Mouse (Mus musculus) ES-Bruce4 (cell line): ENCODE data around the gene Tcte2. TPM values are rescaled to one million over a fixed set of nuclear protein-coding genes. Genes with fewer than 3 reads are reported as not detected.

ENCODE experiments used
- H3K27ac ChIP-seq: 2 replicates; pipeline ENCODE4 v1.5.1; 2012; ENCODE audit warnings: low read length, inconsistent platforms; ENCODE audit not compliant: insufficient read depth
- H3K27me3 ChIP-seq: 2 replicates; pipeline ENCODE4 v1.6.1; 2012; ENCODE audit warnings: mild to moderate bottlenecking, low read length, inconsistent platforms; ENCODE audit not compliant: control insufficient read depth, poor library complexity, insufficient read depth, severe bottlenecking
- H3K36me3 ChIP-seq: 2 replicates; pipeline ENCODE4 v1.6.1; 2012; ENCODE audit warnings: inconsistent platforms, mild to moderate bottlenecking, low read length, moderate library complexity; ENCODE audit not compliant: control insufficient read depth, poor library complexity, insufficient read depth, severe bottlenecking
- H3K4me1 ChIP-seq: one replicate; pipeline ENCODE4 v1.8.1; 2011; ENCODE audit warnings: low read length; ENCODE audit not compliant: control insufficient read depth, insufficient read depth
- H3K4me3 ChIP-seq: 2 replicates; pipeline ENCODE4 v1.5.1; 2011; ENCODE audit warnings: low read depth, mild to moderate bottlenecking, low read length
- H3K9ac ChIP-seq: 2 replicates; pipeline ENCODE4 v1.6.1; 2012; ENCODE audit warnings: low read depth, mild to moderate bottlenecking, inconsistent platforms; ENCODE audit not compliant: poor library complexity, severe bottlenecking
- H3K9me3 ChIP-seq: replicated peaks from 2 replicates; pipeline ENCODE4 v1.6.1; 2012; ENCODE audit warnings: mild to moderate bottlenecking, low read length, inconsistent platforms; ENCODE audit not compliant: control insufficient read depth, poor library complexity, insufficient read depth, severe bottlenecking
- CTCF ChIP-seq: IDR thresholded peaks from one replicate; pipeline ENCODE4 v1.8.1; 2011; ENCODE audit warnings: low read depth, low read length
- EP300 ChIP-seq: IDR thresholded peaks from 2 replicates; pipeline ENCODE4 v1.6.1; 2011; ENCODE audit warnings: low read depth, low read length; ENCODE audit not compliant: insufficient read depth
- POLR2A ChIP-seq: IDR thresholded peaks from one replicate; pipeline ENCODE4 v1.8.1; 2011; ENCODE audit warnings: low read length; ENCODE audit not compliant: insufficient read depth
- polyA plus RNA-seq: library from polyadenylated mRNA; stranded (reverse); fragments of >200 nt; gene quantifications from 2 replicates; pipeline ENCODE4 v1.2.4, GENCODE M21; 2011; ENCODE audit warnings: low read depth; ENCODE audit not compliant: missing spikeins, insufficient read depth, insufficient read length

The Tcte2 gene
- polyA plus RNA-seq, 1 experiment = 8.2 TPM

DNA sequence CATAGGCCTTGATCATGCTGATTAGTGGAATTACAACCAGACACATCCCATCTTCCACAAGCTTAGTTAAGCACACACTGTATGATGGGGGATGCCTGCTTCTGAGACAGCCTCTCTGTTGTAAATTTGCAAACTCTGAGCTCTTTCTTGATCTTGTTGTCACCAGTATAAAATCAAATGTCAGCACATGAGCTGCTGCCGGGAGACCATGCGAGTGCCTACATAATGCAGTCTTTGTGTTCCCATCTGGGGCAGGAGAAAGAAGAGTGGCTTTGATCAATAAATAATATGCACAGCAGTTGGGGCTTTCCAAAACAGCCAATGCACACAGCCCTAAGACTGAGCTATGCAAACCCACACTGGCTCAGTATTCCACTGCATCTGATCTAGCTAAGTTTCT, 39.2 kb downstream of the Tcte2 start:
- Histone ChIP-seq H3K9me3 (no peaks in the 10 kb centered on the region), H3K4me3 (no peak overlapping the region), H3K36me3 (no peaks in the 10 kb centered on the region), H3K27me3 (no peaks in the 10 kb centered on the region), H3K27ac (no peak overlapping the region), H3K4me1 (no peaks in the 10 kb centered on the region), H3K9ac (no peak overlapping the region)
- TF ChIP-seq CTCF (no peak), POLR2A (no peak), EP300 (no peak)

DNA sequence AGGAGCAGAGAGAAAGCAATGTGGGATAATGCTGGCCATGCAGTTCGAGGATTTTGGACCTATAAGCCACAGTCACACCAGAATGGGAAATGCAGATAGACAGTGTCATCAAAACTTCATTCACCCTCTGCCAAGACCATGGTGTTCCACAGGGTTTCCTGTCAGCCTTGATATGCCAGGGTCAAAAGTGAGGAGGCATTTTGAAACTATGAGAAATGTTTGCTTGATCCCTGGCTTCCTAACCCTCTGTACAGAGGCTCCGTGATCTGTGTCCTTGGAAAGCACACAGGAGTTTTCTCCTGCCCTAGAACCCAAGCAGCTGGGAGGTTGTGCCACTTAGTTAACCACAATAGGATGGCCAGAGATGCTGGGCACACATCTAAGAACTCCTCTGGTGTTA, 40.3 kb downstream of the Tcte2 start:
- no peaks in the 10 kb centered on the region for H3K27me3 ChIP-seq
- no peaks in the 10 kb centered on the region for H3K4me1 ChIP-seq
- no peak overlapping the region for H3K27ac ChIP-seq
- no peaks in the 10 kb centered on the region for H3K9me3 ChIP-seq
- TF ChIP-seq CTCF (no peak), EP300 (no peak), POLR2A (no peak)
- H3K9ac ChIP-seq = no peak overlapping the region
- H3K36me3 ChIP-seq = no peaks in the 10 kb centered on the region
- H3K4me3 ChIP-seq = no peak overlapping the region

DNA sequence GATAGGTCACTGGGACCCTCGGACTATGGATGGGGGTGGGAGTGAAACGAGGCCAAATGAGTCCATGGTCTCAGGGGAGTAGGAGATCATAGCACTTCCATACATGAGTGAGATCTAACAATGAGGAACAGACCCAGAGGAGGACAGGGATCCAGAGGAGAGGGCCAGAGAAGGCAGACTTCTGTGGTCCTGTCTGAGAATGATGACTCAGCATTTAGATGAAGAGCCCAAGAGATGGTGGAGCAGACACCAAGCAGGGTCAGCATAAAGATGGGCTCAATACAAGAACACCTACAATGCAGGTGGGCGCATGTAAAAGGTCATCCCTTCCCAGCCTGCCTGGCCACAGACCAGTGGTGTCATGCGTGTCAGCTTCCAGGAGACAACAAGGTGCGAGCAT, 41.4 kb downstream of the Tcte2 start:
- Histone ChIP-seq H3K4me1 (no peaks in the 10 kb centered on the region), H3K9me3 (no peaks in the 10 kb centered on the region), H3K4me3 (no peak overlapping the region), H3K27me3 (no peaks in the 10 kb centered on the region), H3K36me3 (no peaks in the 10 kb centered on the region), H3K9ac (no peak overlapping the region), H3K27ac (no peak overlapping the region)
- TF ChIP-seq POLR2A = no peak
- no peak for TF ChIP-seq EP300
- no peak for TF ChIP-seq CTCF

DNA sequence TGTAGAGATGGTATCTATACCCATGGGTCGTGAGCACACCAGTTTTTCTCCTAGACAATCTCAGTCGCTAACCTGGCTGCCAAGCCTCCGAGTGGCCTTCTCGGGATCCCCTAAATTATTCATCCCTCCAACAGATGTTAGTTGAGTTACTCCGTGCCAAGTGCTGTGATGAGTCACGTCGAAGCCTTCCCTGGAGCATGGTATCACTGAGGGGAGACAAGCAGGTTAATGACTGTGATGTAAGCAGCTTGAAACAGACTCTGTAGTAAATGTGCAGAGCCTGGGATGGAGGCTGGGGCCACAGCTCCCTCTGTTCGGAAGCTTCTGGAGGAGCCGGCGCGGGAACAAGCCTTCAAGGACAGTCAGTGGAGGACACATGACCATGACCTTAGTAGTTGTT, 44.2 kb downstream of the Tcte2 start:
- no peak overlapping the region for H3K4me3 ChIP-seq
- no peaks in the 10 kb centered on the region for H3K9me3 ChIP-seq
- H3K27me3 ChIP-seq = no peaks in the 10 kb centered on the region
- peaks cover 1% of the 10 kb centered on the region for H3K4me1 ChIP-seq
- no peak overlapping the region for H3K9ac ChIP-seq
- H3K27ac ChIP-seq = no peak overlapping the region
- no peaks in the 10 kb centered on the region for H3K36me3 ChIP-seq
- TF ChIP-seq POLR2A = no peak
- TF ChIP-seq CTCF = no peak
- no peak for TF ChIP-seq EP300

DNA sequence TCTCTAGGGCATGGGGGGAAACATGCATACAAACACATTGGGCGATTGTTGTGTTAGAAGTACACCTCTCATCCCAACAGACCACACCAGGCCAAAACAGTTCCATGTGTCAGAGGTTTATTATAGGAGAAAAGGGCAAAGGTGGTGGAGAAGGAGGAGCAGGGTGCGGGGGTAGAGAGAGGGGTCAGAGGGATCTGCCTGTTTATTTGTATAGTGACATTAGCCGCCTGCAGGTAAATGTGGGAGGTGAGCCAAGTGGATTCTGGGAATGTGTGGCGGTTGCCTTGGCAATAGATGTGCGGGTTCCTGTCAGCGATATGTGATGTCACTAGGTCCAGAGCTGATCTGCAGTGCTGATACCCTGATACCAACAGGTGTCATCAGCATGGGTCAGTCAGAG, 45.3 kb downstream of the Tcte2 start:
- peaks cover 1% of the 10 kb centered on the region for H3K4me1 ChIP-seq
- TF ChIP-seq EP300 (no peak), CTCF (no peak), POLR2A (no peak)
- H3K36me3 ChIP-seq = no peaks in the 10 kb centered on the region
- H3K27ac ChIP-seq = no peak overlapping the region
- no peak overlapping the region for H3K4me3 ChIP-seq
- H3K27me3 ChIP-seq = no peaks in the 10 kb centered on the region
- H3K9me3 ChIP-seq = no peaks in the 10 kb centered on the region
- H3K9ac ChIP-seq = no peak overlapping the region

DNA sequence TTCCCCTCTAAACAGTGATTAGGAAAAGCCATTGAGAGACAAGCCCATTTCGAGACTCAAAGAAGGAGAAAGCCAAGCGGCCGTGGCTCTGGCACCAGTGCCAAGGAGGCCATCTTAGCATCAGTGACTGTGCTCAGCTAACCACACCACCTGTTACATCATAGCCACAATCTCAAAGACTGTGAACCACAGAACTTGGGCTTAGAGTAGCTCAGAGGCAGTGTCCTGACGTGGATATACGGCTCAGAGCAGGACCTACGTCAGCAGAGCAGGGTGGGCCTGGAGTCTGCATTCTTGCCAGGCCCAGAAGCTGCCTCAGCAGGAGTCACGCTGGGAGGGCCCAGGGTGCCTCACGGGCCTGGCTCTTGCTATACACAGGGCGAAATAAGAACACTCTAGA, 46.1 kb downstream of the Tcte2 start:
- H3K9me3 ChIP-seq = no peaks in the 10 kb centered on the region
- H3K4me3 ChIP-seq = no peak overlapping the region
- no peak overlapping the region for H3K27ac ChIP-seq
- no peaks in the 10 kb centered on the region for H3K36me3 ChIP-seq
- H3K9ac ChIP-seq = no peak overlapping the region
- no peak for TF ChIP-seq EP300
- no peak for TF ChIP-seq CTCF
- no peak for TF ChIP-seq POLR2A
- H3K4me1 ChIP-seq = peaks cover 1% of the 10 kb centered on the region
- H3K27me3 ChIP-seq = no peaks in the 10 kb centered on the region
